23 mouse cellular contexts compared by ENCODE assay signal in genomic region chr13:99212976-99213375, GRCm38 (mm10). TPM values are rescaled to one million over a fixed set of nuclear protein-coding genes. Genes with fewer than 3 reads are reported as not detected.
A peak's percentile ranks its signal among the peaks of the same experiment; 100 is the strongest.
DNase-seq lines count a peak whose midpoint lies in the region; ATAC-seq lines count a peak whose summit lies in the region.
"Had no signal": no experiment of that assay in that cellular context is flagged by ENCODE, and none has a peak within 500 bp of the region (broad histone marks: within the 10 kb centered on the region; RNA-seq: fewer than 3 reads in every experiment).

No protein-coding gene starts in this region.

- no peaks in the 10 kb centered on the region for H3K36me3 ChIP-seq in heart, embryonic 12.5 days
- no peaks in the 10 kb centered on the region for H3K36me3 ChIP-seq in heart, embryonic 16.5 days (ENCODE audit: control insufficient read depth, insufficient read depth)
- H3K36me3 ChIP-seq: embryonic facial prominence, embryonic 10.5 days; hindbrain, embryonic 10.5 days; intestine, embryonic 15.5 days had no signal

- no peak for ATAC-seq in heart, embryonic 12.5 days (ENCODE audit: insufficient number of reproducible peaks, low FRiP score)
- no peak for ATAC-seq in heart, embryonic 16.5 days (replicated peaks; ENCODE audit: extremely low read depth, insufficient read depth, low FRiP score)
- ATAC-seq: forebrain, embryonic 13.5 days; forebrain, postnatal 0 days; intestine, embryonic 15.5 days had no signal

- peaks cover 11% of the 10 kb centered on the region for H3K4me1 ChIP-seq in heart, embryonic 12.5 days (replicated peaks)
- peaks cover 8% of the 10 kb centered on the region; the same call in 1 of the 2 replicates for H3K4me1 ChIP-seq in heart, embryonic 16.5 days (ENCODE audit: control insufficient read depth, insufficient read depth, low read length)
- H3K4me1 ChIP-seq: forebrain, embryonic 13.5 days; intestine, embryonic 15.5 days had no signal

- no peak overlapping the region for H3K9ac ChIP-seq in heart, embryonic 12.5 days
- H3K9ac ChIP-seq in heart, embryonic 16.5 days (ENCODE audit: low read length), result no peak overlapping the region
- H3K9ac ChIP-seq: forebrain, embryonic 13.5 days; forebrain, postnatal 0 days; hindbrain, embryonic 14.5 days; intestine, embryonic 15.5 days had no signal

- WGBS in heart, embryonic 12.5 days, result 24% methylated on average over 5 of the region's 5 CpGs
- WGBS in heart, embryonic 16.5 days, result 24% methylated on average over 5 of the region's 5 CpGs

- no peaks in the 10 kb centered on the region; the same call in 1 of the 2 replicates for H3K9me3 ChIP-seq in heart, embryonic 12.5 days (replicated peaks)
- no peaks in the 10 kb centered on the region for H3K9me3 ChIP-seq in heart, embryonic 16.5 days (replicated peaks; ENCODE audit: control insufficient read depth, low read length)
- H3K9me3 ChIP-seq: embryonic facial prominence, embryonic 10.5 days; forebrain, embryonic 13.5 days; hindbrain, embryonic 10.5 days; intestine, embryonic 15.5 days had no signal

- peak overlapping the region; percentile 38 for H3K4me2 ChIP-seq in heart, embryonic 12.5 days
- peak overlapping the region; percentile 29 for H3K4me2 ChIP-seq in heart, embryonic 16.5 days (ENCODE audit: low read depth, low read length)
- H3K4me2 ChIP-seq: forebrain, embryonic 13.5 days; hindbrain, embryonic 14.5 days; intestine, embryonic 15.5 days had no signal

- H3K4me3 ChIP-seq in heart, embryonic 12.5 days, result no peak overlapping the region
- no peak overlapping the region for H3K4me3 ChIP-seq in heart, embryonic 16.5 days (ENCODE audit: low read length)
- H3K4me3 ChIP-seq: embryonic facial prominence, embryonic 10.5 days; forebrain, embryonic 13.5 days; gastrocnemius, adult 2 months; hindbrain, embryonic 10.5 days; intestine, embryonic 15.5 days had no signal

- peak; percentile 32 for DNase-seq in adrenal gland, adult 2 months
- DNase-seq in adrenal gland, adult 8-10 months, result no peak
- DNase-seq in heart, adult 9 months (ENCODE audit: low spot score in 2 of 2), result no peak
- no peak for DNase-seq in heart, adult 11 months
- DNase-seq in layer of hippocampus, postnatal 14 days (ENCODE audit: low spot score in 2 of 2), result peak; percentile 13 to 14
- no peak for DNase-seq in layer of hippocampus, postnatal 25 days (ENCODE audit: extremely low spot score in 1 of 2, low spot score in 1 of 2)
- DNase-seq: adrenal gland, postnatal 10 days; cerebellum, adult 2 months; cerebellum, postnatal 10 days; forebrain, postnatal 0 days; gastrocnemius, adult 2 months; gastrocnemius, postnatal 25 days; kidney, adult 18-20 months had no signal

- no peak overlapping the region for H3K27ac ChIP-seq in heart, embryonic 12.5 days (ENCODE audit: poor library complexity, severe bottlenecking)
- H3K27ac ChIP-seq in heart, embryonic 16.5 days (ENCODE audit: low read length), result peak overlapping the region; percentile 14; the same call in 1 of the 2 replicates
- H3K27ac ChIP-seq: embryonic facial prominence, embryonic 10.5 days; forebrain, embryonic 13.5 days; gastrocnemius, adult 2 months; hindbrain, embryonic 10.5 days; hindbrain, embryonic 14.5 days; intestine, embryonic 15.5 days had no signal

- H3K27me3 ChIP-seq in heart, embryonic 12.5 days (replicated peaks), result no peaks in the 10 kb centered on the region
- H3K27me3 ChIP-seq in heart, embryonic 16.5 days (ENCODE audit: control insufficient read depth, insufficient read depth, low read length), result no peaks in the 10 kb centered on the region
- H3K27me3 ChIP-seq: forebrain, embryonic 13.5 days; intestine, embryonic 15.5 days had no signal

RNA-seq across cellular contexts. Expression of gene Zfp366, which starts 28.4 kb away (rescaled TPM):
- total RNA-seq in adrenal gland, adult 2 months (2021), result 1 to 10 TPM; 4.6 TPM
- polyA plus RNA-seq in adrenal gland, adult 2 months (2012; rRNA removed), result 1.8 and 2.9 TPM in 2 replicates
- 1 to 10 TPM; 3.6 to 6.7 (median 5.0) TPM for total RNA-seq in adrenal gland, adult 8-10 months (2022)
- polyA plus RNA-seq in heart, embryonic 12.5 days (2016; fragmentation: Nextera tagmentation; extraction: Ambion mirVana), result 0.12 and 0.36 TPM in 2 replicates
- polyA plus RNA-seq in heart, embryonic 16.5 days (2015; fragmentation: Nextera tagmentation; extraction: Ambion mirVana), result 0.66 and 0.75 TPM in 2 replicates
- 1 to 10 TPM; 5.1 to 7.0 TPM for total RNA-seq in layer of hippocampus, postnatal 14 days (2021)
- total RNA-seq in layer of hippocampus, postnatal 25 days (2021), result 1 to 10 TPM; 2.8 to 3.9 TPM
- total RNA-seq: granulocyte monocyte progenitor cell, adult 5-6 weeks; MEL had no signal
- polyA plus RNA-seq: C2C12 had no signal

Comparison
In these comparisons a context has a peak if more than half of its experiments do, and no peak if none do; other contexts are left out.
1. DNase-seq: peak in adrenal gland, adult 2 months (single experiment) and layer of hippocampus, postnatal 14 days (2 of 2); none in adrenal gland, adult 8-10 months (single experiment), heart, adult 9 months (0 of 2), heart, adult 11 months (single experiment) and layer of hippocampus, postnatal 25 days (0 of 2).